Mouse (Mus musculus) testis, adult 2 months (tissue): ENCODE measurements around the gene Htatip2.

Experiments used
- CTCF ChIP-seq: fragments of 200-500 bp; IDR thresholded peaks from 2 replicates; pipeline ENCODE4 v1.5.1; 2012; ENCODE audit warnings: low read depth, mild to moderate bottlenecking, inconsistent platforms, low read length, moderate library complexity; ENCODE audit not compliant: control insufficient read depth, insufficient read depth, insufficient replicate concordance
- POLR2A ChIP-seq: fragments of 200-500 bp; IDR thresholded peaks from 2 replicates; pipeline ENCODE4 v1.6.1; 2012; ENCODE audit warnings: low read depth, mild to moderate bottlenecking, inconsistent platforms, low read length, moderate library complexity; ENCODE audit not compliant: control insufficient read depth

DNA sequence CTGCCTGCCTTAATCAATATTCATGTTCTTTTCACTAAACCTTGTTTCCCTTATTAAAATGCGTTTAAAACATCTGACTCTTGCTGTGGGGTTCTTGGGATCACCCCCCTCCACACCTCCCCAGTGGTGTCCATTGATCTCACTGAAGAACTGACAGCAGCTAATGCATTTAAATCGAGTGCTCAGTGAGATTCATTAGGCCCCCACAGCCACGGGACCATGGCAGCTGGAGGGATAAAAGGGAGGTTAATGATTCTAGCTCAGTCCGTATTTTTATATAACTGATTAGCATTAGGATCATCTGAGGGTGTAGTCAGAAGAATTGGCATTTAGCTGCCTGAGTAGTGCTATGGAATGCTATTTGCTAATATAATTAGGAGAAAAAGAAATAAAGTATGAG lies 60.5 kb downstream of the Htatip2 start:
- TF ChIP-seq CTCF (no peak), POLR2A (no peak)
